Mouse (Mus musculus) neural tube, embryonic 12.5 days (tissue): ENCODE data around the gene Bicra. TPM values are rescaled to one million over a fixed set of nuclear protein-coding genes. Genes with fewer than 3 reads are reported as not detected.

ENCODE experiments used
- ATAC-seq: fragments of 200-750 bp; cut with Nextera tagmentation; 2 replicates; pipeline ENCODE4 v1.8.0; 2017; ENCODE audit warnings: low read depth, mild to moderate bottlenecking, moderate TSS enrichment, moderate library complexity; ENCODE audit not compliant: low FRiP score
- H3K27ac ChIP-seq: fragments of 300-500 bp; sonication (generic); 2 replicates; pipeline ENCODE4 v1.5.1; 2016
- H3K27me3 ChIP-seq: fragments of 300-500 bp; sonication (generic); replicated peaks from 2 replicates; pipeline ENCODE4 v1.6.1; 2016; ENCODE audit warnings: mild to moderate bottlenecking
- H3K36me3 ChIP-seq: fragments of 300-500 bp; sonication (generic); 2 replicates; pipeline ENCODE4 v1.6.1; 2016; ENCODE audit warnings: mild to moderate bottlenecking
- H3K4me1 ChIP-seq: fragments of 300-500 bp; sonication (generic); 2 replicates; pipeline ENCODE4 v1.6.1; 2016
- H3K4me2 ChIP-seq: fragments of 300-500 bp; sonication (generic); replicated peaks from 2 replicates; pipeline ENCODE4 v1.6.1; 2016; ENCODE audit warnings: mild to moderate bottlenecking
- H3K4me3 ChIP-seq: fragments of 300-500 bp; sonication (generic); 2 replicates; pipeline ENCODE4 v1.5.1; 2016
- H3K9ac ChIP-seq: fragments of 300-500 bp; sonication (generic); 2 replicates; pipeline ENCODE4 v1.6.1; 2016; ENCODE audit warnings: mild to moderate bottlenecking
- H3K9me3 ChIP-seq: fragments of 300-500 bp; sonication (generic); 2 replicates; pipeline ENCODE4 v1.6.1; 2016; ENCODE audit warnings: mild to moderate bottlenecking
- WGBS: fragments of 180-500 bp; shearing (Covaris S2); methylation state at CpG from one replicate; pipeline ENCODE4 v1.1.7; 2016; 5-methylcytosine and 5-hydroxymethylcytosine counted together
- polyA plus RNA-seq: library from polyadenylated mRNA; unstranded; fragments of >200 nt; fragmentation: Nextera tagmentation; extraction: Ambion mirVana; gene quantifications from 2 replicates; pipeline ENCODE4 v1.2.1, GENCODE M21; 2016

The Bicra gene
- polyA plus RNA-seq, 1 experiment from 2014 or later: 10.1 TPM

GRCm38 (mm10) chr7:16056459-16057135 lies 8.9 kb upstream of the Bicra start:
- no peaks in the 10 kb centered on the region for H3K36me3 ChIP-seq
- peaks cover 7% of the 10 kb centered on the region for H3K4me1 ChIP-seq
- peaks cover 15% of the 10 kb centered on the region for H3K27me3 ChIP-seq
- H3K4me3 ChIP-seq: no peak overlapping the region
- H3K27ac ChIP-seq: no peak overlapping the region
- no peak overlapping the region for H3K4me2 ChIP-seq
- H3K9me3 ChIP-seq: 0 out of 2 replicates have a peak, but pooled peaks cover 7% of the 10 kb centered on the region
- no peak for ATAC-seq
- 35% methylated on average over 5 of the region's 5 CpGs for WGBS
- H3K9ac ChIP-seq: no peak overlapping the region

GRCm38 (mm10) chr7:16055665-16056064 lies 7.9 kb upstream of the Bicra start:
- H3K9me3 ChIP-seq: no peaks in the 10 kb centered on the region
- ATAC-seq: no peak
- no peak overlapping the region for H3K4me2 ChIP-seq
- H3K36me3 ChIP-seq: no peaks in the 10 kb centered on the region
- no peak overlapping the region for H3K4me3 ChIP-seq
- H3K9ac ChIP-seq: no peak overlapping the region
- H3K4me1 ChIP-seq: peaks cover 7% of the 10 kb centered on the region
- H3K27ac ChIP-seq: no peak overlapping the region
- WGBS: 82% methylated on average over 6 of the region's 6 CpGs
- H3K27me3 ChIP-seq: 0 out of 2 replicates have a peak, but pooled peaks cover 5% of the 10 kb centered on the region

- no peaks in the 10 kb centered on the region for H3K27me3 ChIP-seq
- peaks cover 8% of the 10 kb centered on the region for H3K4me1 ChIP-seq
- H3K27ac ChIP-seq: no peak overlapping the region
- ATAC-seq: no peak
- no peaks in the 10 kb centered on the region for H3K9me3 ChIP-seq
- H3K4me3 ChIP-seq: no peak overlapping the region
- no peak overlapping the region for H3K9ac ChIP-seq
- H3K4me2 ChIP-seq: no peak overlapping the region
- WGBS: 55% methylated on average over 4 of the region's 4 CpGs
- H3K36me3 ChIP-seq: no peaks in the 10 kb centered on the region
These were observed 7.2 kb upstream of the Bicra start for GRCm38 (mm10) chr7:16054966-16055365.

- Histone ChIP-seq H3K27ac (no peak overlapping the region), H3K4me3 (no peak overlapping the region), H3K27me3 (no peaks in the 10 kb centered on the region), H3K36me3 (no peaks in the 10 kb centered on the region), H3K4me2 (peak overlapping the region; percentile 66), H3K9ac (no peak overlapping the region), H3K9me3 (no peaks in the 10 kb centered on the region), H3K4me1 (peaks cover 18% of the 10 kb centered on the region)
- WGBS: 18% methylated on average over 6 of the region's 6 CpGs
- ATAC-seq: no peak
These were observed 5.4 kb upstream of the Bicra start for GRCm38 (mm10) chr7:16053105-16053504.

- H3K27me3 ChIP-seq: no peaks in the 10 kb centered on the region
- peak overlapping the region; percentile 44 for H3K4me3 ChIP-seq
- peak overlapping the region; percentile 53 for H3K9ac ChIP-seq
- WGBS: under 1% methylated on average over 24 of the region's 24 CpGs
- H3K27ac ChIP-seq: peak overlapping the region; percentile 47; the same call in 1 of the 2 replicates
- no peaks in the 10 kb centered on the region for H3K9me3 ChIP-seq
- peak; percentile 80 for ATAC-seq
- peaks cover 18% of the 10 kb centered on the region for H3K4me1 ChIP-seq
- peak overlapping the region; percentile 66 for H3K4me2 ChIP-seq
- H3K36me3 ChIP-seq: no peaks in the 10 kb centered on the region
These were observed 5.0 kb upstream of the Bicra start for GRCm38 (mm10) chr7:16052684-16053083.

- no peak; the same call in 1 of the 2 replicates for ATAC-seq
- WGBS: 7% methylated on average over 19 of the region's 19 CpGs
These were observed 4.3 kb upstream of the Bicra start for GRCm38 (mm10) chr7:16051883-16052595.

GRCm38 (mm10) chr7:16050600-16050999 lies 2.9 kb upstream of the Bicra start:
- H3K36me3 ChIP-seq: no peaks in the 10 kb centered on the region
- no peaks in the 10 kb centered on the region for H3K27me3 ChIP-seq
- ATAC-seq: no peak
- H3K27ac ChIP-seq: no peak overlapping the region
- WGBS: 89% methylated on average over 3 of the region's 3 CpGs
- H3K4me3 ChIP-seq: no peak overlapping the region
- H3K4me2 ChIP-seq: 0 out of 2 replicates have a peak overlapping the region, but pooled peaks have one; percentile 79
- H3K9ac ChIP-seq: no peak overlapping the region
- peaks cover 23% of the 10 kb centered on the region for H3K4me1 ChIP-seq
- no peaks in the 10 kb centered on the region for H3K9me3 ChIP-seq

More at GRCm38 (mm10) chr7:16051883-16052595, 4.3 kb upstream of the Bicra start:
- Histone ChIP-seq H3K9ac (peak overlapping the region; percentile 53), H3K4me3 (peak overlapping the region; percentile 44), H3K36me3 (no peaks in the 10 kb centered on the region), H3K9me3 (no peaks in the 10 kb centered on the region), H3K27ac (peak overlapping the region; percentile 47; the same call in 1 of the 2 replicates), H3K4me2 (peak overlapping the region; percentile 66), H3K27me3 (no peaks in the 10 kb centered on the region), H3K4me1 (peaks cover 18% of the 10 kb centered on the region)

GRCm38 (mm10) chr7:16049576-16049915 lies 1.8 kb upstream of the Bicra start:
- no peak overlapping the region for H3K27ac ChIP-seq
- peak overlapping the region; percentile 91 for H3K4me3 ChIP-seq
- ATAC-seq: no peak
- H3K4me2 ChIP-seq: peak overlapping the region; percentile 79
- peak overlapping the region; percentile 74 for H3K9ac ChIP-seq
- no peaks in the 10 kb centered on the region for H3K9me3 ChIP-seq
- peaks cover 33% of the 10 kb centered on the region for H3K4me1 ChIP-seq
- 79% methylated on average over 7 of the region's 7 CpGs for WGBS
- no peaks in the 10 kb centered on the region for H3K36me3 ChIP-seq
- no peaks in the 10 kb centered on the region for H3K27me3 ChIP-seq

GRCm38 (mm10) chr7:16048675-16049575 lies 1.2 kb upstream of the Bicra start:
- 8% methylated on average over 36 of the region's 36 CpGs for WGBS
- Histone ChIP-seq H3K36me3 (no peaks in the 10 kb centered on the region), H3K4me1 (peaks cover 40% of the 10 kb centered on the region)

GRCm38 (mm10) chr7:16048164-16048564 lies 443 bp upstream of the Bicra start:
- H3K27ac ChIP-seq: 0 out of 2 replicates have a peak overlapping the region, but pooled peaks have one; percentile 11
- peak overlapping the region; percentile 91 for H3K4me3 ChIP-seq
- H3K36me3 ChIP-seq: no peaks in the 10 kb centered on the region
- no peaks in the 10 kb centered on the region for H3K9me3 ChIP-seq
- peak overlapping the region; percentile 79 for H3K4me2 ChIP-seq
- H3K27me3 ChIP-seq: no peaks in the 10 kb centered on the region
- H3K9ac ChIP-seq: peak overlapping the region; percentile 74
- peak; percentile 84 for ATAC-seq
- WGBS: 2% methylated on average over 20 of the region's 20 CpGs
- H3K4me1 ChIP-seq: peaks cover 47% of the 10 kb centered on the region

More at GRCm38 (mm10) chr7:16048675-16049575, 1.2 kb upstream of the Bicra start:
- no peaks in the 10 kb centered on the region for H3K9me3 ChIP-seq
- peak overlapping the region; percentile 91 for H3K4me3 ChIP-seq
- H3K27ac ChIP-seq: 0 out of 2 replicates have a peak overlapping the region, but pooled peaks have one; percentile 11
- H3K27me3 ChIP-seq: no peaks in the 10 kb centered on the region
- no peak for ATAC-seq
- H3K9ac ChIP-seq: peak overlapping the region; percentile 74
- H3K4me2 ChIP-seq: peak overlapping the region; percentile 79

- Histone ChIP-seq H3K4me3 (peak overlapping the region; percentile 91), H3K9me3 (no peaks in the 10 kb centered on the region), H3K27ac (peak overlapping the region; percentile 93), H3K27me3 (no peaks in the 10 kb centered on the region), H3K4me2 (peak overlapping the region; percentile 83), H3K36me3 (0 out of 2 replicates have a peak, but pooled peaks cover 3% of the 10 kb centered on the region), H3K4me1 (peaks cover 44% of the 10 kb centered on the region), H3K9ac (peak overlapping the region; percentile 99)
- WGBS: under 1% methylated on average over 46 of the region's 46 CpGs
- peak; percentile 13 for ATAC-seq
These were observed 1.0 kb downstream of the Bicra start for GRCm38 (mm10) chr7:16046481-16047337.
